Mouse (Mus musculus): ENCODE measurements at regions not wholly inside any gene's neighbourhood (a gene's known extent, or its start where the extent isn't known, plus 50 kb on each side); places are given as distances from the start of the nearest gene placed in this dataset.
A peak's percentile ranks its signal among the peaks of the same experiment; 100 is the strongest.

DNA sequence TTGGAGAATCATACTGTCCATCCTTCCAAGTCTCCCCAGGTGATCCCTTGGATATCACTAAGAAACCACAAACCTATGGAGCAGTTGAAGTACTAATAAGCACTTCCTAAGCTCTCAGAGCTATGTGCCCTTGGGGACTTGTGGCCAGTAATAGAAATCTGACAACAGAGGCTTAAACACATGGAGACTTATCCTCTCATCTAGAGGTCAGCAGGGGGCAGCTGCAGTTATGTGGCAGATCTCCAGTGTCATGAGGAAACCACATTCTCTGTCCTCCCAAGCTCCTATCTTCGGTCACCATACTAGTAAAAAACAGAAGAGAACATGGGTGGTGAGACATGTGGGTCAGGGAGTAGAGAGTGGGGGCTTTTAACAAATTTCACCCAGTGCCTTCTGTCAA is 99.4 kb upstream of the Ppp3ca start:
- no peak overlapping the region for H3K27ac ChIP-seq (ENCODE audit: low read depth, low read length)
- no peak for TF ChIP-seq CTCF (IDR thresholded peaks at IDR 0.05)
- no peak for ATAC-seq (ENCODE audit: low FRiP score)
- H3K4me1 ChIP-seq (ENCODE audit: insufficient read depth, low read length), result no peaks in the 10 kb centered on the region
- H3K9me3 ChIP-seq (ENCODE audit: low read length), result no peaks in the 10 kb centered on the region
- 85% methylated on average over 1 of the region's 1 CpGs for WGBS
- no peak overlapping the region for H3K9ac ChIP-seq (replicated peaks; ENCODE audit: low read length, poor library complexity, severe bottlenecking)
- H3K4me2 ChIP-seq (ENCODE audit: low read depth, low read length, poor library complexity, severe bottlenecking), result no peak overlapping the region
- H3K36me3 ChIP-seq (ENCODE audit: insufficient read depth, low read length), result no peaks in the 10 kb centered on the region
- no peaks in the 10 kb centered on the region for H3K27me3 ChIP-seq (ENCODE audit: insufficient read depth, low read length)
- H3K4me3 ChIP-seq (ENCODE audit: low read depth, low read length), result no peak overlapping the region
- DNase-seq (ENCODE audit: low spot score), result no peak

DNA sequence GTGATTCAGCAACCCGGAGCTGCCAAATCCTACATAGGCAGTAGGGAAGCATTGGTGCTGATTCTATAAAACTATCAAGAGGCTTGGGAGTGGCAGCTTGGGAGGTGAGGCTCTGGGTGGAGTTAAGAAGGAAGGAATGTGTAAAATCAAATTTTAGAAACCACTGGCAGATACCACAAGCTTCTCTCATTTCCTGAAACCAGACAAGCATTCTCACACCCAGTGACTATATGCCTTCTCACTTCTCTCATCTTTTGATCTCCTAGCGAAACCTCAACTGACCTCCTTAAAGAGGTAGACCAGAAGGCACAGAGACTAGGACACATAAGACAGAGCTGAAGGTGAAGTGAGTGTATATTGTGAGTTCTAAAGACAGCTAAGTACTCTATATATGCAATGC is 113.4 kb upstream of the Ppp3ca start:
- Histone ChIP-seq H3K27ac (ENCODE audit: low read depth, low read length) (no peak overlapping the region), H3K4me2 (ENCODE audit: low read depth, low read length, poor library complexity, severe bottlenecking) (no peak overlapping the region), H3K4me3 (ENCODE audit: low read depth, low read length) (no peak overlapping the region), H3K36me3 (ENCODE audit: insufficient read depth, low read length) (no peaks in the 10 kb centered on the region), H3K9ac (replicated peaks; ENCODE audit: low read length, poor library complexity, severe bottlenecking) (no peak overlapping the region), H3K27me3 (ENCODE audit: insufficient read depth, low read length) (no peaks in the 10 kb centered on the region), H3K4me1 (ENCODE audit: insufficient read depth, low read length) (no peaks in the 10 kb centered on the region), H3K9me3 (ENCODE audit: low read length) (no peaks in the 10 kb centered on the region)
- WGBS, result 91% methylated on average over 2 of the region's 2 CpGs
- TF ChIP-seq CTCF (IDR thresholded peaks at IDR 0.05), result no peak
- no peak for DNase-seq (ENCODE audit: low spot score)
- no peak for ATAC-seq (ENCODE audit: low FRiP score)

DNA sequence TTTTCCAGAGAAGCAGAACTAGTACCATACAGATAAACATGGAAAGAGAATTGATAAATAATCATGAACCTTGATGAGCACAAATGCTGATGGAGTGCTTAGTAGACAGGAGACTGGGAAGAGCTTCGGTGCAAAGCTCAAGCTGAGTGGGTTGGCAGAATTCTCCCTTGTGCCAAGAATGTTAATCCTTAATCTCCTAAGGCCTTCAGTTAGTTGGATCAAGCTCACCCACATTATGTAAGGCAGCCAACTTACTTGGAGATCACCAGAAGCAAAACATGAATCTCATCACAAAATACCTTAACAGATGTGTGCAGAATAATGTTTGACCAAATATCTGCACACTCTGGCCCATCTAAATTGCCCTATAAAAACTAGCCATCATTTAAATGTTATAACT is 120.5 kb upstream of the Ppp3ca start:
- Histone ChIP-seq H3K9me3 (ENCODE audit: low read length) (no peaks in the 10 kb centered on the region), H3K4me3 (ENCODE audit: low read depth, low read length) (no peak overlapping the region), H3K27me3 (ENCODE audit: insufficient read depth, low read length) (no peaks in the 10 kb centered on the region), H3K4me1 (ENCODE audit: insufficient read depth, low read length) (no peaks in the 10 kb centered on the region), H3K4me2 (ENCODE audit: low read depth, low read length, poor library complexity, severe bottlenecking) (no peak overlapping the region), H3K36me3 (ENCODE audit: insufficient read depth, low read length) (no peaks in the 10 kb centered on the region), H3K9ac (replicated peaks; ENCODE audit: low read length, poor library complexity, severe bottlenecking) (no peak overlapping the region), H3K27ac (ENCODE audit: low read depth, low read length) (no peak overlapping the region)
- ATAC-seq (ENCODE audit: low FRiP score) (no peak), DNase-seq (ENCODE audit: low spot score) (no peak)
- no peak for TF ChIP-seq CTCF (IDR thresholded peaks at IDR 0.05)
- 35% methylated on average over 1 of the region's 1 CpGs for WGBS

DNA sequence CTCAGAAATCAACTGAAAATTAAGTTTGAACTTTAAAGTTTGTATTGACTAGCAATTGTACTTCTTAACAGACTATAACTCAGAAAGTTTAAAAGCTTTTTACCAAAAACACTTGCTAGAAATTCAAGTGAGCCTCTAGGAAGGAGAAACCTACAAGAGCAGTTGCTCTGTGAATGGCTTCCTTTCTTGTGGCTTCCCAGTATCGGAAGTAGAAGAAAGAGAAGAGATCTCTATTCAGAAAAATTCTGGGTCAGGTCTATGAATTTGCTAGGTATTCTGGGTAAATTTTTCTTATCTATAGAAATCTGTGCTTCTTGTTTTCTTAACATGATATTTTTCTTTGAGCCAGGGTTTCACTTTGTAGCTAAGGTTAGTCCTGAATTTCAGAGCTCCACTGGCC is 138.3 kb upstream of the Ppp3ca start:
- Histone ChIP-seq H3K9me3 (ENCODE audit: low read length) (no peaks in the 10 kb centered on the region), H3K4me2 (ENCODE audit: low read depth, low read length, poor library complexity, severe bottlenecking) (no peak overlapping the region), H3K4me3 (ENCODE audit: low read depth, low read length) (no peak overlapping the region), H3K36me3 (ENCODE audit: insufficient read depth, low read length) (no peaks in the 10 kb centered on the region), H3K4me1 (ENCODE audit: insufficient read depth, low read length) (no peaks in the 10 kb centered on the region), H3K27me3 (ENCODE audit: insufficient read depth, low read length) (no peaks in the 10 kb centered on the region), H3K27ac (ENCODE audit: low read depth, low read length) (no peak overlapping the region), H3K9ac (replicated peaks; ENCODE audit: low read length, poor library complexity, severe bottlenecking) (no peak overlapping the region)
- ATAC-seq (ENCODE audit: low FRiP score) (no peak), DNase-seq (ENCODE audit: low spot score) (no peak)
- WGBS, result 91% methylated on average over 1 of the region's 1 CpGs
- TF ChIP-seq CTCF (IDR thresholded peaks at IDR 0.05), result no peak

DNA sequence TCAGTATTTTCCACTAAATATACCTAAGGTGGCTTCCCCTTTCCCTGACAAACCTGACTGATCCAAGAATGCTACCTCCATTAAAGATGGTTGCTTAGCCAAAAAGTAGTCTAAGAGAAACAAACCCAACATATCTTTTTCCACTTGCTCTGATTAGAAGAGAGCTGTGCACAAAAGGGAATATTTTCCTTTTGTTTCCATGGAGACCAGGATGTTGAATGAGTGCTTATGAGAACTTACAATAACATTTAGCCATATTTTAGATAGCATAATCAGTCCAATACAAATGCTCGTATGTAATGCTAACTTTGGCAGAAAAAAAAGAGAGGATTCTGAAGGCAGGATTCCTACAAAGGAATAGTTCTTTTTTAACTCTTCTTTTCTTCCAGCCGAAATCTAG is 161.3 kb upstream of the Ppp3ca start:
- no peak overlapping the region for H3K27ac ChIP-seq (ENCODE audit: low read depth, low read length)
- H3K36me3 ChIP-seq (ENCODE audit: insufficient read depth, low read length), result no peaks in the 10 kb centered on the region
- 64% methylated on average over 2 of the region's 2 CpGs for WGBS
- ATAC-seq (ENCODE audit: low FRiP score) (no peak), DNase-seq (ENCODE audit: low spot score) (peak; percentile 18)
- no peak overlapping the region for H3K4me2 ChIP-seq (ENCODE audit: low read depth, low read length, poor library complexity, severe bottlenecking)
- H3K9me3 ChIP-seq (ENCODE audit: low read length), result no peaks in the 10 kb centered on the region
- H3K4me1 ChIP-seq (ENCODE audit: insufficient read depth, low read length), result no peaks in the 10 kb centered on the region
- no peak overlapping the region for H3K4me3 ChIP-seq (ENCODE audit: low read depth, low read length)
- no peaks in the 10 kb centered on the region for H3K27me3 ChIP-seq (ENCODE audit: insufficient read depth, low read length)
- TF ChIP-seq CTCF (IDR thresholded peaks at IDR 0.05), result no peak
- no peak overlapping the region for H3K9ac ChIP-seq (replicated peaks; ENCODE audit: low read length, poor library complexity, severe bottlenecking)

DNA sequence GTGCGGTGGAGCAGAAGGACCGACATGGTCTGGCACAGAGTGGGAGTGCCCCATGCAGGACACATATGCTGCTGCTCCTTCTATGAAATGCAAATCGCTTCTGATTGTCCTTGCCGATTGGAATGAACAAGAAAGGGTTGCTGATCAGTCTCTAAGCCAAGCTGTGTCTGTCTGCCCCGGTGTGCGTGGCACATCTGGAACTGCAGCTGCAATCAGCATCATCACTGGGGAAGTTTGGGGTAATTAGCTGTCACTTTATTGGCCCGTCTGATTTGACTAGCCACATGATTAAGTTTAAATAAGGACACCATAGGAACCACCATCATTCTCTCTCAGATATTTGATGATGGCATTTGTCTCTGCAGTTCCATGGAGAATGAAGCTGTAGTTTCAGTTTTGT is 162.9 kb upstream of the Ppp3ca start:
- Histone ChIP-seq H3K9ac (replicated peaks; ENCODE audit: low read length, poor library complexity, severe bottlenecking) (no peak overlapping the region), H3K27ac (ENCODE audit: low read depth, low read length) (no peak overlapping the region), H3K4me1 (ENCODE audit: insufficient read depth, low read length) (no peaks in the 10 kb centered on the region), H3K36me3 (ENCODE audit: insufficient read depth, low read length) (no peaks in the 10 kb centered on the region), H3K9me3 (ENCODE audit: low read length) (no peaks in the 10 kb centered on the region), H3K27me3 (ENCODE audit: insufficient read depth, low read length) (no peaks in the 10 kb centered on the region), H3K4me2 (ENCODE audit: low read depth, low read length, poor library complexity, severe bottlenecking) (no peak overlapping the region), H3K4me3 (ENCODE audit: low read depth, low read length) (no peak overlapping the region)
- no peak for ATAC-seq (ENCODE audit: low FRiP score)
- 80% methylated on average over 7 of the region's 7 CpGs for WGBS
- DNase-seq (ENCODE audit: low spot score), result no peak
- TF ChIP-seq CTCF (IDR thresholded peaks at IDR 0.05), result no peak

DNA sequence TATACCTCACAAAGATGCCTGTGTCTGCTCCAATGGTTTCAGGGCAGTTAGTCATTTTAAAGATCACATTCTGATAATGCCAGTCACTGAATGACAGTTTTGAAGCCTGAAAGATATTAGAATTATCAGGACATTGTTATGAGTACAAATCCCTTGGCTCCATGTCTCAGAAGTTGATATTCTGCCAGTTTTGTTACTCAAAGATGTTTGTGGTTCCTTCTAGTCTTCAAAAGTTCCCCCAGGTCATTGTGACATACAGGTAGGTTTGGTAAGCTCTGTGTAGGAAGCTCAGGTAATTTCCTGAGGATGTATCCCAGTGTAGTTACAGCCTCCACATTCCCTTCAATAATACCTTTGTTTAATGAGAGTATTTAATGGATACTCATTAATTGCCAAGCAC is 169.0 kb upstream of the Bank1 start:
- no peak for TF ChIP-seq CTCF (IDR thresholded peaks at IDR 0.05)
- ATAC-seq (ENCODE audit: low FRiP score) (no peak), DNase-seq (ENCODE audit: low spot score) (no peak)

More for the DNA sequence above, 169.0 kb upstream of the Bank1 start:
- H3K9ac ChIP-seq (replicated peaks; ENCODE audit: low read length, poor library complexity, severe bottlenecking), result no peak overlapping the region
- H3K4me1 ChIP-seq (ENCODE audit: insufficient read depth, low read length), result no peaks in the 10 kb centered on the region
- H3K27ac ChIP-seq (ENCODE audit: low read depth, low read length), result no peak overlapping the region
- no peak overlapping the region for H3K4me3 ChIP-seq (ENCODE audit: low read depth, low read length)
- H3K4me2 ChIP-seq (ENCODE audit: low read depth, low read length, poor library complexity, severe bottlenecking), result no peak overlapping the region
- no peaks in the 10 kb centered on the region for H3K36me3 ChIP-seq (ENCODE audit: insufficient read depth, low read length)
- no peaks in the 10 kb centered on the region for H3K9me3 ChIP-seq (ENCODE audit: low read length)
- no peaks in the 10 kb centered on the region for H3K27me3 ChIP-seq (ENCODE audit: insufficient read depth, low read length)

Measured in midbrain, postnatal 0 days (tissue).